Comparison of ENCODE assay signal across 10 mouse cellular contexts in genomic region chr16:33517627-33518026, GRCm38 (mm10). TPM values are rescaled to one million over a fixed set of nuclear protein-coding genes. Genes with fewer than 3 reads are reported as not detected.
DNase-seq lines count a peak whose midpoint lies in the region; ATAC-seq and TF ChIP-seq lines count a peak whose summit lies in the region.
"Had no signal": no experiment of that assay in that cellular context is flagged by ENCODE, and none has a peak within 500 bp of the region (broad histone marks: within the 10 kb centered on the region; RNA-seq: fewer than 3 reads in every experiment).

No protein-coding gene starts in this region.

- no peaks in the 10 kb centered on the region for H3K4me1 ChIP-seq in embryonic facial prominence, embryonic 11.5 days (ENCODE audit: control insufficient read depth, insufficient read depth, low read length)
- H3K4me1 ChIP-seq in hindbrain, postnatal 0 days (ENCODE audit: insufficient read depth, low read length), result peaks cover 10% of the 10 kb centered on the region; the same call in 1 of the 2 replicates
- H3K4me1 ChIP-seq in neural tube, embryonic 13.5 days (replicated peaks), result peaks cover 13% of the 10 kb centered on the region

- no peaks in the 10 kb centered on the region for H3K9me3 ChIP-seq in embryonic facial prominence, embryonic 11.5 days (replicated peaks; ENCODE audit: control insufficient read depth, low read length)
- no peaks in the 10 kb centered on the region for H3K9me3 ChIP-seq in hindbrain, postnatal 0 days (ENCODE audit: low read length)
- H3K9me3 ChIP-seq in neural tube, embryonic 13.5 days, result no peaks in the 10 kb centered on the region

- WGBS in embryonic facial prominence, embryonic 11.5 days, result 37% methylated on average over 4 of the region's 4 CpGs
- 19% methylated on average over 4 of the region's 4 CpGs for WGBS in hindbrain, postnatal 0 days
- 11% methylated on average over 4 of the region's 4 CpGs for WGBS in neural tube, embryonic 13.5 days

- no peak overlapping the region for H3K4me3 ChIP-seq in left cerebral cortex, adult 2 months
- H3K4me3 ChIP-seq in embryonic facial prominence, embryonic 11.5 days (ENCODE audit: low read depth, low read length), result peak overlapping the region; percentile 24; the same call in 1 of the 2 replicates
- peak overlapping the region; percentile 32 for H3K4me3 ChIP-seq in hindbrain, postnatal 0 days (ENCODE audit: low read length)
- peak overlapping the region; percentile 36 for H3K4me3 ChIP-seq in neural tube, embryonic 13.5 days
- H3K4me3 ChIP-seq: erythroblast, embryonic 14.5 days had no signal

- intact Hi-C loops in left cerebral cortex, adult 2 months (cut with DNase I), result no loop called here

- no peak for TF ChIP-seq CTCF in left cerebral cortex, adult 2 months (IDR thresholded peaks at IDR 0.05)
- no peak for TF ChIP-seq CTCF in hindbrain, postnatal 0 days (IDR thresholded peaks at IDR 0.05; ENCODE audit: low read depth)

- H3K27ac ChIP-seq in left cerebral cortex, adult 2 months, result peak overlapping the region; percentile 76
- no peak overlapping the region for H3K27ac ChIP-seq in embryonic facial prominence, embryonic 11.5 days (replicated peaks; ENCODE audit: low read depth, low read length)
- H3K27ac ChIP-seq in hindbrain, postnatal 0 days, result no peak overlapping the region
- H3K27ac ChIP-seq in neural tube, embryonic 13.5 days (replicated peaks), result no peak overlapping the region
- H3K27ac ChIP-seq: macrophage had no signal

- no peak for DNase-seq in left cerebral cortex, adult 2 months (ENCODE audit: extremely low spot score in 1 of 2, low spot score in 2 of 2)
- DNase-seq in left cerebral cortex, adult 8-10 months (ENCODE audit: low spot score in 2 of 2), result no peak
- DNase-seq in embryonic facial prominence, embryonic 11.5 days (ENCODE audit: low spot score), result no peak
- DNase-seq in hindbrain, postnatal 0 days (ENCODE audit: low spot score), result peak; percentile 8
- DNase-seq in layer of hippocampus, postnatal 25 days (ENCODE audit: extremely low spot score in 1 of 2, low spot score in 1 of 2), result no peak
- DNase-seq in right cerebral cortex, adult 18-20 months, result no peak

- no peaks in the 10 kb centered on the region for H3K36me3 ChIP-seq in embryonic facial prominence, embryonic 11.5 days (replicated peaks; ENCODE audit: control insufficient read depth, insufficient read depth, low read depth, low read length)
- no peaks in the 10 kb centered on the region for H3K36me3 ChIP-seq in hindbrain, postnatal 0 days (ENCODE audit: insufficient read depth, low read length)
- no peaks in the 10 kb centered on the region for H3K36me3 ChIP-seq in neural tube, embryonic 13.5 days

- peak overlapping the region; percentile 53 for H3K9ac ChIP-seq in embryonic facial prominence, embryonic 11.5 days (replicated peaks; ENCODE audit: low read length)
- H3K9ac ChIP-seq in hindbrain, postnatal 0 days (replicated peaks; ENCODE audit: low read length), result peak overlapping the region; percentile 43; the same call in 1 of the 2 replicates
- no peak overlapping the region for H3K9ac ChIP-seq in neural tube, embryonic 13.5 days

- ATAC-seq in embryonic facial prominence, embryonic 11.5 days (replicated peaks; ENCODE audit: insufficient number of reproducible peaks, low FRiP score, low TSS enrichment, low read depth), result no peak
- no peak; the same call in 1 of the 2 replicates for ATAC-seq in hindbrain, postnatal 0 days
- ATAC-seq in neural tube, embryonic 13.5 days (ENCODE audit: low read depth), result no peak
- ATAC-seq in inflammation-experienced regulatory T-cells, adult 6 months, result no peak

- H3K4me2 ChIP-seq in embryonic facial prominence, embryonic 11.5 days (ENCODE audit: low read depth, low read length), result peak overlapping the region; percentile 80
- H3K4me2 ChIP-seq in hindbrain, postnatal 0 days (ENCODE audit: low read depth, low read length), result peak overlapping the region; percentile 71
- H3K4me2 ChIP-seq in neural tube, embryonic 13.5 days, result peak overlapping the region; percentile 71

- H3K27me3 ChIP-seq in embryonic facial prominence, embryonic 11.5 days (ENCODE audit: control insufficient read depth, insufficient read depth, low read length), result no peaks in the 10 kb centered on the region
- no peaks in the 10 kb centered on the region for H3K27me3 ChIP-seq in hindbrain, postnatal 0 days (ENCODE audit: insufficient read depth, low read length)
- H3K27me3 ChIP-seq in neural tube, embryonic 13.5 days, result no peaks in the 10 kb centered on the region

RNA-seq across cellular contexts. Expression of gene Slc12a8, which starts 0.5 kb away (rescaled TPM):
- total RNA-seq in left cerebral cortex, adult 2 months (2021), result under 1 TPM; 0.86 to 0.96 TPM
- 1 to 10 TPM in 3 of 4 experiments, under 1 TPM in 1; 0.80 to 1.6 (median 1.3) TPM for total RNA-seq in left cerebral cortex, adult 8-10 months (2022)
- polyA plus RNA-seq in embryonic facial prominence, embryonic 11.5 days (2014; fragmentation: Nextera tagmentation; extraction: Ambion mirVana), result 0.35 and 0.61 TPM in 2 replicates
- total RNA-seq in hindbrain, postnatal 0 days (2014; rRNA removed), result 1.6 and 2.0 TPM in 2 replicates
- 1.2 and 1.3 TPM in 2 replicates for polyA plus RNA-seq in hindbrain, postnatal 0 days (2015; fragmentation: Nextera tagmentation; extraction: Ambion mirVana)
- 0.23 and 0.53 TPM in 2 replicates for polyA plus RNA-seq in neural tube, embryonic 13.5 days (2015; fragmentation: Nextera tagmentation; extraction: Ambion mirVana)
- under 1 TPM; 0.57 to 0.96 TPM for total RNA-seq in layer of hippocampus, postnatal 25 days (2021)
- 1 to 10 TPM; 3.4 to 7.0 (median 6.0) TPM for polyA plus RNA-seq in inflammation-experienced regulatory T-cells, adult 6 months (2017; shearing (Covaris generic))
- polyA plus RNA-seq: erythroblast, embryonic 14.5 days; macrophage had no signal
